Mouse (Mus musculus): ENCODE results near the gene Ptch2.

Ptch2 gene

DNA sequence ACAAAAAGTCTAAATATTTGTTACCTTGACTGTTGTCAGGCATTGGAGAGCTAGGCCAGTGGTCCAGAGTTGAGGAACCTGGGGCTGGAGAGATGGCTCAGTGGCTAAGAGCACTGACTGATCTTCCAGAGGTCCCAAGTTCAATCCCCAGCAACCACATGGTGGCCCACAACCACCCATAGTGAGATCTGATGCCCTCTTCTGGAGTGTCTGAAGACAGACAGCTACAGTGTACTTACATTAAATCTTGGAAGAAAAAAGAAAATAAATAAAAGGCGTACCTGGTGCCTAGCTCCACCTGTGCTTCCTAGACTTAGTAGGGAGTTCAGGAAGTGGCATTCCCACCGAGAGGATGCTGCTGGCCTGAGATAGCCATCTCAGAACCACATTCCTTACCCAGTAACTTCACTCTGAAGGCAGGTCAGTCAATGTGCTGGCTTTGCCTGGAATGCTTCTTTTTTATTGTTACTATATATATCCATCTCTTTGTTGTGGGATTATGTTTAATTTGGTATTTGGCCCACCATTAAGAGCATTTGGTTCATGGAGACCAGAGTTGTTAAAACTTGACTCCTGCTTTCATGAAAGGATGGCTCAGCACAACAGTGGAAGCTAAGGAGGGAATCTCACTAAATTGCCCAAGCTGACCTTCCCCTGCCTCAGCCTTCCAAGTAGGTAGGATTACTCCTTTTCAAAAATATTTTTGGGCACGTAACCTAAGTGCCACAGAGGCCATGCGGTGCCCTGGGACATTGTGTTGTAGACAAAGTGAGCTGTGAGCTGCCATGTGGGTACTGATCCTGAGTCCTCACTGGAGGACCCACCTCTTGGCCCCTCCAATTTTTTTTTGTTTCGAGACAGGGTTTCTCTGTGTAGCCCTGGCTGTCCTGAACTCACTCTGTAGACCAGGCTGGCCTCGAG, 53.7 kb downstream of the Ptch2 start:
- in situ Hi-C loops (cut with MboI, MseI), result no loop called here

DNA sequence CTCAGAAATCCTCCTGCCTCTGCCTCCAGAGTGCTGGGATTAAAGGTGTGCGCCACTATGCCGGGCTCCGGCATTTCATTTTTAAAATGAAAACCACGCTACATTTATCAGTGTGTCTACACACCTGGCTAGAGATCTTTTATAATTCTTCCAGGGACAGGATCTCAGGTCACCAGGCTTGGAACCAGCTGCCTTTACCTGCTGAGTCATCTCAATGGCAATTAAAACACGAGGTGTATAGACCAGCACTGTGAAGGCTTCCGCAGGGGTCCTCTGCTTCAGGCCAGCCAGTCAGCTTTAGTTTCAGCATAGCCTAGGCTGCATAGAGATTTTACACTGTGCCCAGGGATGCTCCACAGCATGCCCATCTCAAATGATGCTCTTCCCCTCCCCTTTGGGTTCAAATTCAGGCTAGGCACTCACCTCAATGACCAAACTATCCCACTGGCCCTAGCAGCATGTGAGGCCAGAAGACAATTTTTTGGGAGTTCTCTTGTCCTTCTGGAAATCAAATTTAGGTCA, 54.4 kb downstream of the Ptch2 start:
- in situ Hi-C loops (cut with MboI, MseI), result no loop called here

DNA sequence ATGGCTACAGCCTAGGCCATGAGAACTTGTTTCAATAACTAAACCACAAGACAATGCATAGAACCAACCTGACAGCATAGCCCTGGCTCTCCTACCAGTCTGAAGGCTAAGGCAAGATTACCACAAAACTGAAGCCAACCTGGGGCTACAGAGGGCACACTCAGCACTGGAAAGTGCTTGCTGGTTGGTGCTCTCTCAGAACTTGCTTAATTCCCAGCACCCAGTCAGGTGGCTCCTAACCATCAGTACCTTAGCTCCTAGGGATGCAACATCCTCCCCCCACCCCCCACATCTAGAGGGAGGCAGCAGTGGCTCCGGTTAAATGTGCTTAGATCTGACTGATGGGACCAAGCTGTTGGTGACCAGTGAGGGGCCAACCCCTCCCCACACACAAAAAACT, 55.5 kb downstream of the Ptch2 start:
- in situ Hi-C loops (cut with MboI, MseI), result no loop called here

DNA sequence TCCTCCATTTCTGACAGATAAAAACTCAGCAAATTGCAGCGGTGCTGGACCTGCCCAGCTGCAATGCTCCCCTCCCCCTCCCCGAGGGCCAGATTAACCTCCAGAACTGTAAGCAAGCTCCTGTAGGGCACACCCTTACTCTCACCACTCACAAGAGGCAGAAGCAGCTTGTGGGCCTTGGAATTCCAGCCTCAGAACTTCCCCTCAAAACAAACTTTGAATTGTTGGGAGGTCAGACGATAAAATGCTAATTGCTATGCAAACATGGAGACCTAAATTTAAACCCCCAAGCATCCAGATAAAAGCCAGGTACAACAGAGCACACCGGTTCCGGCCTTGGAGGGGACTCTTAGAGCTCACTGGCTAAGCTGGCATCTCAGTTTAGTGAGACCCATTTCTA, 56.8 kb downstream of the Ptch2 start:
- in situ Hi-C loops (cut with MboI, MseI), result no loop called here

DNA sequence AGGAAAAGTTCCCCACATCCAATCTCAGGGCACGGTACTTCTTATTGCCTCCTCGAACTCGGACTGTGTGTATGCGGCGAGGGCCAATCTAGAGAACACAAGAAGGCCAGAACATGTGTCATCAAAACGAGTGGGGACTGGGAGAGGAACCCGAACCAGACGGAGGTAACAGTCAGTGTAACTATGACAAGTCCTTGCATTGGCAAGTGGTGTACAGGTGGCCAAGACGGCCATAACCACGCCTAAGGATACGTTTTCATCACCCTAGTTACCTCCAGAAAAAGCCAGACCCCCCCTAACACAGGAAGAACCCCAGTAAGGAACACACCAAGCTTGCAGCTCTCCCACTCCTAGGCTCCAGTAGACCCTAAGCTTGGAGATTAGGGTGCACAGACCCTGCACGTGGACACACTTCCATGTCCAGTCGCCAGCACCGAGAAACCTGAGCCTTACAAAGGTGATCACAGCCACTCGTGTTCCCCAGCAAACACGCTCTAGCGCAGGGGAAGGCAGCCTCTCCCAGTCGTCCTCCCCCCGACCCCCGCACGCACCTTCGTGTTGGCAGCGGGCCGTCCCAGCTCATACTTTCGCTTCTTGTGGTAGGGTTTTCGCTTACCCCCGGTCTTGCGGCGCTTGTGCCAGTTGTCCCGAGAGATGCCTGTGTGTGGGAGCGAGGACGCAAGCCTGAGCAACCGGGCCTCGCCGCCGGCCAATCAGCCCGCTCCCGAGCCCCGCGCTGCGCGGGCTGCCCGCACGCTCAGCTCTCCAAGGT, 59.3 kb downstream of the Ptch2 start:
- in situ Hi-C loops (cut with MboI, MseI), result no loop called here

DNA sequence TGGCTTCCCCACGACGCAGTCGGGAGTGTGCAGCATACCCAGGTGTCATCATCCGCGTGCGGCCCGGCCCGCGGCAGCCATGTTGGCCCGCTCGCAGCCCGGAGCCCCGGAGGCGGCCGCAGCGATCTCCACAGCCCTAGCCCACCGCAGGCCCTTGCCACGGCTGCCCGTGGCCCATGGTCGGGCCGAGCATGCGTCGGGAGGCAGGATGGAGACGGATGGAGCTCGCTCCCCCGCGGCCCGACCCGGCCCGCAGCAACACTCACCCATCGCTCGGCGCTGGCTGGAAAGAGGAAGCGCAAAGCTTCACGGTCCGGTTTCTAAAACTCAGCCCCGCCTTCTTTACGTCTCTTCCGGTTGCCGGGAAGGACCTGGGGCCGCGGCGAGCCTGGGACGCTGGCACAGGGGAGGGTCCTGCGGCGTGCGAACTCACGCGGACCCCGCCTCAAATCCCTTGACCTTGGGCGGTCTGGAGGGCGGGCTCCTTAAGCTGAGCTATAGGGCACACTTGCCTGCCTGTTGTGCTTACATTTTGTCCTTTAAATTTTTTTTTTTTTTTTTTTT, 60.0 kb downstream of the Ptch2 start, which contains the start of gene Rps8:
Gene Rps8 (minus strand): TSS at position 452 of the 564 bp plus-strand sequence.
- in situ Hi-C loops (cut with MboI, MseI), result no loop called here

DNA sequence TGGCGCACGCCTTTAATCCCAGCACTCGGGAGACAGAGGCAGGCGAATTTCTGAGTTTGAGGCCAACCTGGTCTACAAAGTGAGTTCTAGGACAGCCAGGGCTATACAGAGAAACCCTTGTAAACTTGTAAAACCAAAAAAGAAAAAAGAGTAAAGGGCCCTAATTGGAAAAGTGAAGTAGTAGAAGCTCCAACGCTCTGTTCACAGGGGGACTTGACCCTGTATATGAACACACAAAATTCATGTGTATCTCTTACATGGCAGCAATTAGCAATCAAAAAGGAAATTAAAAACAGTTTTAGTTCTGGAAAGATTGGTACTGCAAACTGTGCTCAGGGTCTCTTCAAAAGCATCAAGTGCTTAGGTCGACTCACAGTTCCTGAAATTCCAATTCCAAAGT, 60.5 kb downstream of the Ptch2 start:
- in situ Hi-C loops (cut with MboI, MseI), result no loop called here

DNA sequence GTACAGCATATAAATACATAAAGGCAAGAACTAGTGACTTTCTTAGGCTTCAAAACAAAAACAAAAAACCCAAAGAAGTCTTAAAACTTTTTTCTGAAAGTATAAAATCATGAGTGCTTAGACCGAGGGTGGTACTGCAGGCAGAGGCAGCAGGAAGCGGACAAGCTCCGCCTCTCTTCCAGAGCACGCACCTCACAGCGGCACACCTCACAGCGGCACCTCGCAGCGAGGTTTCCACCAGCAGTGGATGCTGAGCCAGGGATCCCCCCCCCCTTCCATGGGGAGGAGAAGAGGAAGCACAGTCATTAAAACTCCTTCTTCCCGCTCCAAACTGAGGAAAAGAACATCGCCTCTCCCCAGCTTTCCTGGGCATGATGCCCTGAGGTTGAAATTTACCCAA, 63.8 kb downstream of the Ptch2 start:
- in situ Hi-C loops (cut with MboI, MseI), result no loop called here

DNA sequence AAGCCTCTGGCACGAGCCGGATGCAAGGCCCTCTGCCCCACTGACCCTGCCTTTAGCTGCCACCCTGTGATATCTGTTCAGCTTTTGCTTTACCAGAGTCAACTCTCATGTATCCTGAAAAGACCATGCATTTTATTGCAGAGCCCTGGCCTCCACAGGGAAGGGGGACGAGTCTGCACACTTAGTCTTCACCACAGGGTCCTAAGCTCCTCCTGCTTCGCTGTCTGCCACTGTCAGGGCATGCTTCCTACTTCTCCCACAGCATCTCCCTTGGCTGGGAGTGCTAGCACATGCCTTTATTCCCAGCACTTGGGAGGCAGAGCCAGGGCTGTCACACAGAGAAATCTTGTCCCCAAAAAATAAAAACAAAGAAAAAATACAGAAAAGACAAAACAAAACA, 65.3 kb downstream of the Ptch2 start:
- in situ Hi-C loops (cut with MboI, MseI), result no loop called here

Measured in T-helper 17 cell (primary cell).